Mouse (Mus musculus) kidney, adult 9 months (tissue): ENCODE data around the gene Cryzl2.

Source experiments
- DNase-seq: peaks from one replicate; pipeline ENCODE4 v3.0.0; 2022

The Cryzl2 gene

GRCm38 (mm10) chr1:157443723-157444561, 14.4 kb upstream of the Cryzl2 start:
- DNase-seq = no peak

GRCm38 (mm10) chr1:157444632-157445300, 13.6 kb upstream of the Cryzl2 start:
- no peak for DNase-seq

GRCm38 (mm10) chr1:157445398-157445910, 12.9 kb upstream of the Cryzl2 start:
- no peak for DNase-seq

GRCm38 (mm10) chr1:157446325-157446724, 12.1 kb upstream of the Cryzl2 start:
- DNase-seq = peak; percentile 85

- DNase-seq = no peak
Observed at GRCm38 (mm10) chr1:157447142-157447541, 11.2 kb upstream of the Cryzl2 start.

GRCm38 (mm10) chr1:157448164-157448804, 10.1 kb upstream of the Cryzl2 start:
- DNase-seq = no peak

- no peak for DNase-seq
Observed at GRCm38 (mm10) chr1:157448805-157449188, 9.6 kb upstream of the Cryzl2 start.

- no peak for DNase-seq
Observed at GRCm38 (mm10) chr1:157449532-157449931, 8.8 kb upstream of the Cryzl2 start.

GRCm38 (mm10) chr1:157449981-157450636, 8.3 kb upstream of the Cryzl2 start:
- peak; percentile 77 for DNase-seq

GRCm38 (mm10) chr1:157452284-157452683, 6.1 kb upstream of the Cryzl2 start:
- no peak for DNase-seq

- no peak for DNase-seq
Observed at GRCm38 (mm10) chr1:157452759-157453549, 5.4 kb upstream of the Cryzl2 start.

- peak; percentile 90 for DNase-seq
Observed at GRCm38 (mm10) chr1:157454876-157455275, 3.5 kb upstream of the Cryzl2 start.

GRCm38 (mm10) chr1:157457789-157458188, 588 bp upstream of the Cryzl2 start:
- DNase-seq = peak; percentile 71

GRCm38 (mm10) chr1:157459904-157460303, 1.5 kb downstream of the Cryzl2 start:
- no peak for DNase-seq

- peak; percentile 82 for DNase-seq
Observed at GRCm38 (mm10) chr1:157461276-157461675, 2.9 kb downstream of the Cryzl2 start.

- DNase-seq = no peak
Observed at GRCm38 (mm10) chr1:157462336-157462735, 4.0 kb downstream of the Cryzl2 start.

GRCm38 (mm10) chr1:157465194-157465593, 6.8 kb downstream of the Cryzl2 start:
- peak; percentile 83 for DNase-seq

- no peak for DNase-seq
Observed at GRCm38 (mm10) chr1:157467866-157468265, 9.5 kb downstream of the Cryzl2 start.

GRCm38 (mm10) chr1:157470761-157471386, 12.5 kb downstream of the Cryzl2 start:
- no peak for DNase-seq

- no peak for DNase-seq
Observed at GRCm38 (mm10) chr1:157472716-157473115, 14.3 kb downstream of the Cryzl2 start.

- DNase-seq = no peak
Observed at GRCm38 (mm10) chr1:157474865-157475264, 16.5 kb downstream of the Cryzl2 start.

- no peak for DNase-seq
Observed at GRCm38 (mm10) chr1:157476231-157476630, 17.9 kb downstream of the Cryzl2 start.
